Mouse (Mus musculus) frontal cortex, postnatal 14 days (tissue): ENCODE results near the gene Myo19.

Source experiments
- DNase-seq, 2 experiments: peaks; one replicate each; pipeline ENCODE4 v3.0.0; 2022; ENCODE audit warnings: low spot score in 2 of 2

Myo19 gene

GRCm38 (mm10) chr11:84886236-84886635 is 6.3 kb downstream of the Myo19 start:
- no peak for DNase-seq

GRCm38 (mm10) chr11:84886767-84887511 is 7.0 kb downstream of the Myo19 start:
- DNase-seq = no peak

- no peak for DNase-seq
These were observed 8.1 kb downstream of the Myo19 start for GRCm38 (mm10) chr11:84888025-84888424.

GRCm38 (mm10) chr11:84889492-84889891 is 9.5 kb downstream of the Myo19 start:
- no peak for DNase-seq

GRCm38 (mm10) chr11:84891705-84892104 is 11.8 kb downstream of the Myo19 start:
- no peak for DNase-seq

- DNase-seq = no peak
These were observed 13.2 kb downstream of the Myo19 start for GRCm38 (mm10) chr11:84893113-84893512.

- DNase-seq = no peak
These were observed 24.7 kb downstream of the Myo19 start for GRCm38 (mm10) chr11:84904597-84905144.

GRCm38 (mm10) chr11:84907081-84907480 is 27.1 kb downstream of the Myo19 start:
- DNase-seq = no peak

GRCm38 (mm10) chr11:84908480-84908879 is 28.5 kb downstream of the Myo19 start:
- DNase-seq = no peak

- no peak for DNase-seq
These were observed 30.5 kb downstream of the Myo19 start for GRCm38 (mm10) chr11:84910411-84910810.

GRCm38 (mm10) chr11:84914673-84915072 is 34.7 kb downstream of the Myo19 start:
- DNase-seq = no peak

GRCm38 (mm10) chr11:84916053-84916702 is 36.2 kb downstream of the Myo19 start, which contains the start of gene Znhit3:
Gene Znhit3 (minus strand): TSS chr11:84916366.
- DNase-seq = peak; percentile 76 to 84

- no peak for DNase-seq
These were observed 36.9 kb downstream of the Myo19 start for GRCm38 (mm10) chr11:84916703-84917300.

- DNase-seq = peak; percentile 71 to 87
These were observed 38.5 kb downstream of the Myo19 start for GRCm38 (mm10) chr11:84918425-84918824.

- DNase-seq = no peak
These were observed 39.3 kb downstream of the Myo19 start for GRCm38 (mm10) chr11:84919276-84919675.

GRCm38 (mm10) chr11:84919951-84920350 is 40.0 kb downstream of the Myo19 start:
- no peak for DNase-seq

GRCm38 (mm10) chr11:84920981-84921380 is 41.0 kb downstream of the Myo19 start:
- no peak for DNase-seq

GRCm38 (mm10) chr11:84932261-84932660 is 52.3 kb downstream of the Myo19 start:
- no peak for DNase-seq

GRCm38 (mm10) chr11:84939508-84940053 is 59.6 kb downstream of the Myo19 start:
- DNase-seq = peak; percentile 38 to 57

- DNase-seq = no peak
These were observed 60.2 kb downstream of the Myo19 start for GRCm38 (mm10) chr11:84940140-84940539.

- DNase-seq = no peak
These were observed 64.0 kb downstream of the Myo19 start for GRCm38 (mm10) chr11:84943948-84944347.
